Mouse (Mus musculus) ES-Bruce4 (cell line): Measurements from ENCODE around the gene Frmd6. TPM values are rescaled to one million over a fixed set of nuclear protein-coding genes. Genes with fewer than 3 reads are reported as not detected.

Source experiments
- H3K27ac ChIP-seq: 2 replicates; pipeline ENCODE4 v1.5.1; 2012; ENCODE audit warnings: low read length, inconsistent platforms; ENCODE audit not compliant: insufficient read depth
- H3K27me3 ChIP-seq: 2 replicates; pipeline ENCODE4 v1.6.1; 2012; ENCODE audit warnings: mild to moderate bottlenecking, low read length, inconsistent platforms; ENCODE audit not compliant: control insufficient read depth, poor library complexity, insufficient read depth, severe bottlenecking
- H3K36me3 ChIP-seq: 2 replicates; pipeline ENCODE4 v1.6.1; 2012; ENCODE audit warnings: inconsistent platforms, mild to moderate bottlenecking, low read length, moderate library complexity; ENCODE audit not compliant: control insufficient read depth, poor library complexity, insufficient read depth, severe bottlenecking
- H3K4me1 ChIP-seq: one replicate; pipeline ENCODE4 v1.8.1; 2011; ENCODE audit warnings: low read length; ENCODE audit not compliant: control insufficient read depth, insufficient read depth
- H3K4me3 ChIP-seq: 2 replicates; pipeline ENCODE4 v1.5.1; 2011; ENCODE audit warnings: low read depth, mild to moderate bottlenecking, low read length
- H3K9ac ChIP-seq: 2 replicates; pipeline ENCODE4 v1.6.1; 2012; ENCODE audit warnings: low read depth, mild to moderate bottlenecking, inconsistent platforms; ENCODE audit not compliant: poor library complexity, severe bottlenecking
- H3K9me3 ChIP-seq: replicated peaks from 2 replicates; pipeline ENCODE4 v1.6.1; 2012; ENCODE audit warnings: mild to moderate bottlenecking, low read length, inconsistent platforms; ENCODE audit not compliant: control insufficient read depth, poor library complexity, insufficient read depth, severe bottlenecking
- CTCF ChIP-seq: IDR thresholded peaks from one replicate; pipeline ENCODE4 v1.8.1; 2011; ENCODE audit warnings: low read depth, low read length
- EP300 ChIP-seq: IDR thresholded peaks from 2 replicates; pipeline ENCODE4 v1.6.1; 2011; ENCODE audit warnings: low read depth, low read length; ENCODE audit not compliant: insufficient read depth
- POLR2A ChIP-seq: IDR thresholded peaks from one replicate; pipeline ENCODE4 v1.8.1; 2011; ENCODE audit warnings: low read length; ENCODE audit not compliant: insufficient read depth
- polyA plus RNA-seq: library from polyadenylated mRNA; stranded (reverse); fragments of >200 nt; gene quantifications from 2 replicates; pipeline ENCODE4 v1.2.4, GENCODE M21; 2011; ENCODE audit warnings: low read depth; ENCODE audit not compliant: missing spikeins, insufficient read depth, insufficient read length

Frmd6 gene
- polyA plus RNA-seq, 1 experiment = 30.5 TPM

DNA sequence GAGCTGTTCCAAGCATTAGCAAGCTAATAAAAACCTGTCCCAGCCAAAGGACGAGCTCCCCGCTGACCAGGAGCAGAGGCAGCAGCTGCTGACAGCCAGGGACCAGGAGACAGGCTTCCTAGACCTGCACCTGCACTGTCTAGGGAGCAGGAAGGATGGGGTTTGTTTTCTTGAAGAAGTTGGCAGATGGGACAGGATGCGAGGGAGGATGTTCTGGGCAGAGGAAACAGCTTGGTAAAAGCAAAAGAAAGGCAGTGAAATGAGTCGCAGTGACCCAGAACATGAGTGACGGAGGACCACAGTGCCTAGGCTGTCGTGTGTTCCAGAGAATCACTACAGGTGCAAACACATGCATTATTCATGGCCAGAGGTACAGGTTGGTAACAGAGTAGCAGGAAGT lies 27.7 kb downstream of the Frmd6 start:
- H3K9ac ChIP-seq = no peak overlapping the region
- no peak for TF ChIP-seq POLR2A
- TF ChIP-seq EP300 = no peak
- TF ChIP-seq CTCF = no peak
- H3K36me3 ChIP-seq = no peaks in the 10 kb centered on the region
- no peaks in the 10 kb centered on the region for H3K9me3 ChIP-seq
- H3K4me1 ChIP-seq = no peaks in the 10 kb centered on the region
- H3K27ac ChIP-seq = no peak overlapping the region
- H3K27me3 ChIP-seq = no peaks in the 10 kb centered on the region
- H3K4me3 ChIP-seq = no peak overlapping the region

GRCm38 (mm10) chr12:70855678-70856077 lies 30.4 kb downstream of the Frmd6 start:
- H3K9ac ChIP-seq = no peak overlapping the region
- H3K4me3 ChIP-seq = no peak overlapping the region
- no peaks in the 10 kb centered on the region for H3K27me3 ChIP-seq
- H3K9me3 ChIP-seq = no peaks in the 10 kb centered on the region
- no peak for TF ChIP-seq CTCF
- TF ChIP-seq EP300 = no peak
- TF ChIP-seq POLR2A = no peak
- no peak overlapping the region for H3K27ac ChIP-seq
- no peaks in the 10 kb centered on the region for H3K4me1 ChIP-seq
- H3K36me3 ChIP-seq = no peaks in the 10 kb centered on the region

- H3K27ac ChIP-seq = no peak overlapping the region
- no peaks in the 10 kb centered on the region for H3K9me3 ChIP-seq
- TF ChIP-seq EP300 (no peak), POLR2A (no peak), CTCF (no peak)
- no peaks in the 10 kb centered on the region for H3K36me3 ChIP-seq
- H3K27me3 ChIP-seq = no peaks in the 10 kb centered on the region
- no peaks in the 10 kb centered on the region for H3K4me1 ChIP-seq
- no peak overlapping the region for H3K4me3 ChIP-seq
- no peak overlapping the region for H3K9ac ChIP-seq
These were observed 31.5 kb downstream of the Frmd6 start for GRCm38 (mm10) chr12:70856776-70857175.

DNA sequence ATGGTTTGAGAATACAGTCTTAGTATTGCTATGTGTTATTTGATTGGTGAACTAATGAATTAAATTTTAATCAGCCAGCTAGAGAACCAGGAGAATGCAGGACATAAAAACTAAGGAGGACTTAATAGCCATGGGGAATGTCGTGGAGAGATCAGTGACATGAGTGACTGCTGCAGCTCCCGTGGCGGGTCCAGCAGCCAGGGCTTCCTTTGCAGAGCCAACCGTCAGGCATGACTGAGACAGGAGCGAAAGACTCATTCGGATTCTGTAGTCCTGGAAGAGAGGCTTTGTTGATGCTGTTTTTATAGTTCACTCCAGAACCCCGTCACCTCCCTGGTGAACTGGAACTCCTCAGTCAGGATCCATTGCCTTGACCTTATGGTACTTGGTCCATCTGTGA lies 38.0 kb downstream of the Frmd6 start:
- Histone ChIP-seq H3K36me3 (0 out of 2 replicates have a peak, but pooled peaks cover 2% of the 10 kb centered on the region), H3K27ac (no peak overlapping the region)
- TF ChIP-seq POLR2A (no peak), EP300 (no peak), CTCF (no peak)

DNA sequence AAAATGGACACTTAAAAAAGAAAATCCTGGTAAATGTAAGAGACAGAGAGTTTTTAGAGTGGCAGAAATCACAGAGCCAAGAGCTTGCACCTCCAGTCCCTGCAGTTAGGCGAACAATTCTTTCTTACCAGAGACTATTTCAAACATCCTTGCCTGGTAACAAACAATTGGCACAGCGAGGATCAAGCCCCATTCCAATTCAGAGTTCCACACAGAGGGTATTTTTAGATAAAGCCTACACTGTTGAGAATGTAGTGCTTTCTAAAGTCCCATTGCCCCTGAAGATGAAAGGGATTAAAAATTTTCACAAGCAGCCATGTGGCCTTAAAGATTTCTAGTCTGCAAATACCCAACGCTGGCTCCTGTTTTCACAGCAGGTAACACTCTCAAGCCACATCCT lies 42.5 kb downstream of the Frmd6 start:
- Histone ChIP-seq H3K4me1 (no peaks in the 10 kb centered on the region), H3K4me3 (no peak overlapping the region), H3K36me3 (0 out of 2 replicates have a peak, but pooled peaks cover 2% of the 10 kb centered on the region), H3K9ac (no peak overlapping the region), H3K27me3 (no peaks in the 10 kb centered on the region), H3K27ac (no peak overlapping the region), H3K9me3 (no peaks in the 10 kb centered on the region)
- TF ChIP-seq EP300 (no peak), CTCF (no peak)

More for the DNA sequence above, 38.0 kb downstream of the Frmd6 start:
- Histone ChIP-seq H3K4me1 (no peaks in the 10 kb centered on the region), H3K9me3 (no peaks in the 10 kb centered on the region), H3K9ac (no peak overlapping the region), H3K27me3 (no peaks in the 10 kb centered on the region), H3K4me3 (no peak overlapping the region)

- H3K9me3 ChIP-seq = no peaks in the 10 kb centered on the region
- peaks cover 2% of the 10 kb centered on the region; the same call in 1 of the 2 replicates for H3K36me3 ChIP-seq
- no peak overlapping the region for H3K27ac ChIP-seq
- no peaks in the 10 kb centered on the region for H3K4me1 ChIP-seq
- H3K4me3 ChIP-seq = no peak overlapping the region
- TF ChIP-seq POLR2A (no peak), CTCF (no peak), EP300 (no peak)
- no peaks in the 10 kb centered on the region for H3K27me3 ChIP-seq
- no peak overlapping the region for H3K9ac ChIP-seq
These were observed 43.1 kb downstream of the Frmd6 start for GRCm38 (mm10) chr12:70868190-70868987.
